Mouse (Mus musculus) embryo, embryonic 10 days (tissue): Measurements from ENCODE around the gene Vipr2.

Experiments used
- DNase-seq: peaks from one replicate; pipeline ENCODE4 v3.0.0-alpha.2; 2015; ENCODE audit warnings: low spot score

Vipr2 gene

DNA sequence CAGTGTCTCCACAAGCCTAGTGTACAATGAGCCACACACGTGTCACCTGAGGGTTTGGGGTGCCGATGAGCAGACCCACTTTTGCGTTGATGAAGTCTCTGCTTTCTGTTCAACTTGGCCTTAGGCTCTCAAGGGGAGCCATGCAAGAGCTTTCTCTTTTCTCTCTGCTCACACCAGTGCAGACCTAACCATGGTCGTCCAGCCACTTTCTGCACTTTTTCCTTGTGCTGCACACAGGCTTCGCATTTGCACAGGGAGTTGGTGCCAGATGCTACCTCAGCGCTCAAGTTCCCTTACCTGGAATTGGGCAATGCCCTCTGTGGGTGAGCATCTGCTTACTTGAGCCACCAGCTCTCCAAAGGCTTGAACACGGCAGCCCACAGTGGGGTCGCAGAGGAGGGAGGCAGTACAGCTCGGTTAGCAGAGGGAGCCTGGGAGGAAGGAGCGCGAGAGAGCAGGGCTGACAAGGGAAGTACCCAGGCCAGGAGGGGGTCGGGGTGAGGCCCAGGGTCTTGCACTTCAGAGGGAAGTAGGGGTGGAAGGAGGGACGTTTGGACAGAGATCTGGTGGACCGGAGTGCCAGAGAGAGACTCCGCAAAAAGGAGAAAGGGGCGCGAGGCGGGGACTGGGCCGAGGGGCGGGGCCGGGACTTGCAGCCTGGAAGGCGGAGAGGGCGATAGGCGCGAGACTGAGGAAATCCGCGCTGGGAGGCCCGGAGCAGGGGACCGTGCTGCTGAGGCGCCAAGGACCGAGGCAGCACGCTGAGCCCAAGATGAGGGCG lies at the start of gene Vipr2:
TSS of gene Vipr2 (plus strand) at position 653 of the 781 bp plus-strand sequence.
- DNase-seq, result peak; percentile 77

GRCm38 (mm10) chr12:116028095-116028494 lies 49.4 kb upstream of the Vipr2 start:
- DNase-seq, result peak; percentile 17

GRCm38 (mm10) chr12:116035346-116035745 lies 42.2 kb upstream of the Vipr2 start:
- DNase-seq, result no peak

DNA sequence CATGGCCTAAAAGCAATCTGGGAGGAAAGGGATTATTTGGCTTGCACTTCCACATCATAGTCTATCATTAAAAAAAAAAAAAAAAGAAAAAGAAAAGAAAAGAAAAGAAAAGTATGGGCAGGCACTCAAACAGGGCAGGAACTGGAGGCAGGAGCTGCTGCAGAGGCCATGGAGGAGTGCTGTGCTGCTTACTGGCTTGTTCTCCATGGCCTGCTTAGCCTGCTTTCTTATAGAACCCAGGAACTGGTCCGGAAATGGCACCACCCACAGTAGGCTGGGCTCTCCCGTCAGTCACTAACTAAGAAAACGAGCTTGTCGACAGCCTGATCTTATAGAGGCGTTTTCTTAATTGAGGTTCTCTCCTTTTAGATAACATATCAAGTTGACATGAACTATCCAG lies 32.7 kb upstream of the Vipr2 start:
- DNase-seq, result no peak

GRCm38 (mm10) chr12:116047440-116048377 lies 29.8 kb upstream of the Vipr2 start, which contains the start of gene Zfp386:
Zfp386 (plus strand) TSS chr12:116047724.
- DNase-seq, result peak; percentile 97

DNA sequence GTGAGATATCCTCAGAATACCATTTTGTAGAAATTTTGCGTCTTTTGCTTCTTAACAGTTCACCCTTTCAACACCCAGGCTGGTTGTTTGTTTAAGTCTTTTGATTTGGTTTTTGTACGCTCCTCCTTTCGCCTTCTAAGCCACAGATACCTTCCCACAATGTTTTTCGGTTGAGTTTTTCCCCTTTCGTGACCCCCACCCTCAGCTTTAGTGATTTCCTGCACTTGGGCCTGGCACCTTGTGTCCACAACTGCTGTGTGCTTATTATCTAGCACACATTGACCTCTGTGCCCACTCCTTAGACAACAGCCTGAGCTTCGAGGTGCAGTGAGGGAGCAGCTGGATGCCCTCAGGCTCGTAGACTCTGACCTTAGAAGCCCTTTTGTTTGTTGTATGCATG lies 28.8 kb upstream of the Vipr2 start:
- DNase-seq, result peak; percentile 19

- DNase-seq, result no peak
Observed at GRCm38 (mm10) chr12:116049236-116049635, 28.3 kb upstream of the Vipr2 start.

DNA sequence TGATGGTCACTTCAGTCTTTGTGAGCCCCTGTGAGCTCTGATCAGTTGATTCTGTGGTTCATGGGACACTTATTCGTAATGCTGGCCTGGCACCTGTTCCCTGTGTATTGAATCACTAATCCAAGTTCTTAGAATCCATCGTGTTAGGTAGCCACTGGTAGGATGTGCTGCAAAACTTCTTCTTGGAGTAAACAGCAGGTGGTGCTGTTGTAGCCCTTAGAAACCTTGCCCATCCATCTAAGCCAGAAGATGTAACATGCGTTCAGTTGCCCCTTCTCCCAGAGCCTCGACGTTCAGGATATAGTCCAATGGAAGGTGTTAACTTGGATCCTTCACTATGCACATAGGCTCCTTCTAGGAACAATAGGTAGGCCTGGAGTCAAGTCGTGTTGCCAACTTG lies 27.8 kb upstream of the Vipr2 start:
- peak; percentile 8 for DNase-seq

- no peak for DNase-seq
Observed at GRCm38 (mm10) chr12:116054342-116054741, 23.2 kb upstream of the Vipr2 start.

DNA sequence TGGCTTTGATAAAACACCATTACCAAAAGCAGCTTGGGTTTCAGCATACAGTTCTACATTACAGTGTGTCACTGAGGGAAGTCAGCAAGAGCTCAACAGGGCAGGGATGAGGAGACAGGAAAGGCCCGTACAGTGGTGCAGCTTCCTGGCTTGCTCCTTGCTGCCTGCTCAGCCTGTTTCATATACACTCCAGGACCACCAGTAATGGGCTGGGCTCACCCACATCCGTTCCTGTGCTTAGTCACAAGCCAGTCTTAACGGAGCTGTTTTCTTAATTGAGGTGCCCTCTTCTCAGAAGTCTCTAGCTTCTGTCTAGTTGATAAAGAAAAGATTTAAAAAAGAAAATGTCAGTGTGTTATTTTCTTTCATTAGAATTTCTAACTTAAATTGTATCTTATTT lies 21.4 kb upstream of the Vipr2 start:
- DNase-seq, result no peak

DNA sequence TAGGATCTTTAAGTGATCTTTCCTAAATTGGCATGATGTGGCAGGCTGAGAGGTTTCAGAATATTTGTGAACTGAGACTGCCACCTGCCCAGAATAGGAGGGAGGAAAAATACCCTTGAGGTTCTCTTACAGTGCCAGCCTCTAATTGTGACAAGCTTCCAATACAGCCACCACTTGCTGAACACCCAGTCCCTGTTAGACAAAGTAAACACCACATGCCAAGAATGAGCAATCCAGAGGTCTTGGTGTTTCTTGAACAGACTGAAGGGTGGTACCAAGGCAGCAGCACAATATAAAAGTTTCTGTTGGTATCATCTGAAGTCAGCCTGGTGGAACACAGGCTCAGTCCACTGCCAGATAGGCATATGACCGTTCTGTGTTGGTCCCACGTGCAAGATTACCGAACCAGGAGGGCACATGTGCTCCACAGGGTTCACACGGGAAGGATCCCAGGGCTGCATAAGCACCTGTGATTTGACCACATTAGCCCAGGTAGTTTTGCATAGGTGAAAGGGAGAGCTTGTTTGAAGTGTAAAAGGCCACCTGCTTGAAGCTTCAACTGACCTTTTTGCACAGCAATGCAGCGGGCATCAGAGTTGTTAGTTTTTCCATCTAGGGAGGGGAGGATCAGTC lies 15.8 kb upstream of the Vipr2 start:
- DNase-seq, result no peak

DNA sequence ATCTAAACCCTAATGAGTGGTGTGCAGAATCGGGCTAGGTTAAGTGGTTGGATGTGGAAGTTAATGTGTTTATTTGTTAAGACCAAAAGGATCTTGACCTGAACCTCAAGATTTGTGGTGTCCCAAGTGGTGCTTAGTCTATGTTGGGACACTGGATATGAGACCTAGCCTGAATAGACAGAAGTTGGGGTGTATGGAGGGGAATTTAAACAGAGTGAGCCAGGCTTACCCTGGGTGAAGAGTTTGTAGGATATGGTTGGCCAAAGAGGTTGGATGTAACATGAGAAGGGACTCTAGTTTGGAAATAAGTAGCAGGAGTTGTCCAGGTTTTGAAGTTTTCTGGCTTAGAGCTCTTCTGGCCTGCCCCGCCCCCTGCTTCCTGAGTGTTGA lies 15.3 kb upstream of the Vipr2 start:
- DNase-seq, result no peak

GRCm38 (mm10) chr12:116063020-116063419 lies 14.5 kb upstream of the Vipr2 start:
- no peak for DNase-seq

- DNase-seq, result peak; percentile 75
Observed at GRCm38 (mm10) chr12:116071023-116071422, 6.5 kb upstream of the Vipr2 start.

GRCm38 (mm10) chr12:116077855-116078366 lies 385 bp downstream of the Vipr2 start:
- DNase-seq, result no peak

GRCm38 (mm10) chr12:116083125-116083524 lies 5.6 kb downstream of the Vipr2 start:
- no peak for DNase-seq

DNA sequence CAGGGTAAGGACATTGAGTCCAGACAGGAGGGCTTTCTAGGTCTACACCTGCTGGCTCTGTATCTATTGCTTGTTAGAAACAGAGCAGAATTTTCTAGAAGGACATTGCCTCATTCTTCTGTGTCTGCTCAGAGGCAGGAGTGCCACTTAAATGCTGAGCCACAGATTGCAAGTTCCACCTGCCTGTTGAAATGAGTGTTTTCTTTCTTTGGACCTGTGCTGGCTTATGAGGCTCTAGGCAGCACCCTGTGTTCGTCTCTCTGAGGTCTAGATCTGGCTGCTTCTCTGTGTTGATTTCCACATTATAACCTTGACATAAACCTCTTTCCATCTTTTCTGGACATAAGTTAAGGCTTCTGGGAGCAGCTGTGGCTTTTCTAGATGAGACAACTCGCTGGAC lies 6.8 kb downstream of the Vipr2 start:
- no peak for DNase-seq

DNA sequence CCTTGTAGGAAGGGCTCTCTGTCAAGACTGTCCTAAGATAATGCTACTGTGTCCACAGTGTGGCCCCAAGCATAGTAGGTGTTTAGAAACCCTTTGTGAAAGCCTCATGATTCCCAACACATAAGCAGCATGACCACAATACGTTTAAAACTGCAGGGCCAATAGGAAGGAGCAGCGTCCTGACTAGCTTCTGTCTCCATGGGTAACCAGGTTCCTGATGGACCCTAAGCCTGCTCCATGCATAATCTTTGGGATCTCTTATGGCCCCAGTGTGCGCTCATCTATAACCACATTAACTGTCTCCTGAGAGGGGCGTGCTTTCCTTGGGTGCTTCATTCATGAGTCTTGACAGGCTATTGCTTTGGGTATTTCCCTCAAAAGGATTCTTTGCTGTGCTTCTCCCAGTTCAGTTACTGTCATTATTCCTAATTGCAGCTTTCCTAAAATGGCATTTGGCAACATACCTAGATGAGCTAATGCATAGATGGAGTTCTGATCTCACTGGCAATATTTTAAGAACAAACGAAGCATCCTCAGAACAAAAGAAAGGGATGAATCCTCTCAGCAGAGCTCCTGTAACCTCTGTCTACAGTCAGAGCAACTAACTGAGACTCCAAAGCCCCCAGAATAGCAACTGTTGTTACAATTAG lies 9.6 kb downstream of the Vipr2 start:
- no peak for DNase-seq

- no peak for DNase-seq
Observed at GRCm38 (mm10) chr12:116089836-116090235, 12.3 kb downstream of the Vipr2 start.

GRCm38 (mm10) chr12:116094765-116095555 lies 17.4 kb downstream of the Vipr2 start:
- DNase-seq, result no peak

DNA sequence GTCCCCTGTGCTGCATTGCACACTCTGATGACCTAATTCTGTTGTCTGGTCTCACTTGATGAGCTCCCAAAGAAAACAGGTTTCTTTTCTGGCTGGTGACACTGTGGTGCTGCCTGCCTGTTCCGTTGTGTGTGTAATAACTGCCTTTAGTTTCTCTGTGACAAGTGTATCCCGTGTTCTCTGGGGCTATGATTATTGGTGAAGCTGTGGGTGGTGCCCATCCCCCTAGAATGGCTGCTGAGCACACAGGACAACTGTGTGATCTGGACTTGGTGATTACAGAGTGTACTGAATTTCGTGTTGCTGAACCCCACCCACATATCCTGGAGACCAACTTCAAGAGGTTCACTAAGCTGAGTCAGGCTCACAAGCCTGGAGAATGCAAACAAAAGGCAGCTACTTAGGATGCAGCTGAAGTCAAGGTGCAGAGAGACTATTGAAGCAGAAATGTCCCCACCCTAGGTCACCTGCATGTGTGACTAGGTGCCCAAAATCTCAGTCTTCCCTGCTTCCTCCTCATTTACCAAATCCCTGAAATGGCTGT lies 18.9 kb downstream of the Vipr2 start:
- DNase-seq, result no peak
